Mouse (Mus musculus) monocyte, adult 5-6 weeks (primary cell): ENCODE measurements around the gene Lrrc4c. TPM values are rescaled to one million over a fixed set of nuclear protein-coding genes. Genes with fewer than 3 reads are reported as not detected.

ENCODE experiments used
- ATAC-seq: fragments of 153-309, 156-312 bp; replicated peaks from 2 replicates; pipeline ENCODE4 v1.8.0; 2017; ENCODE audit warnings: mild to moderate bottlenecking; ENCODE audit not compliant: low TSS enrichment, insufficient number of reproducible peaks, severe bottlenecking, poor library complexity, low FRiP score
- total RNA-seq: library from RNA; stranded (forward); fragments of 200-1000, 200-491, 200-594 nt; gene quantifications from 3 replicates; pipeline ENCODE4 v1.2.3, GENCODE M21; 2017

Gene Lrrc4c
- total RNA-seq, 1 experiment from 2014 or later, result not detected

DNA sequence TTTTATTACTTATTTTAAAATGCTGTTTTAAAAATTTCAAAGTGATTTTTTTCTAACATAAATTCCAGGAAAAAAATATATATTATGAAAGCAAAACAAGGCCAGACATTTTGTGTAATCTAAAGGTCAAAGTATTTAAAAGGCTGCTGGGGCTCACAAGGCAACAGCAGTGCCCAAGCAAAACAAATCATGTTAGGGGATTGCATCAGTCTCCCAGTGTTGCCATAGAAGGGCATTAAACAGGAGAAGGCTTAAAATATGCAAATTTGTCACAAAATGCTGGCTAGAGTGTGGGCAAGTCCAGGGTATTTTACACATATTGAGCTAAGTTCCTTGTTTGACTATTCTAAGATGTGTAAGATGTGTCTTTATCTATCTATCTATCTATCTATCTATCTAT, 437.1 kb downstream of the Lrrc4c start:
- no peak for ATAC-seq

DNA sequence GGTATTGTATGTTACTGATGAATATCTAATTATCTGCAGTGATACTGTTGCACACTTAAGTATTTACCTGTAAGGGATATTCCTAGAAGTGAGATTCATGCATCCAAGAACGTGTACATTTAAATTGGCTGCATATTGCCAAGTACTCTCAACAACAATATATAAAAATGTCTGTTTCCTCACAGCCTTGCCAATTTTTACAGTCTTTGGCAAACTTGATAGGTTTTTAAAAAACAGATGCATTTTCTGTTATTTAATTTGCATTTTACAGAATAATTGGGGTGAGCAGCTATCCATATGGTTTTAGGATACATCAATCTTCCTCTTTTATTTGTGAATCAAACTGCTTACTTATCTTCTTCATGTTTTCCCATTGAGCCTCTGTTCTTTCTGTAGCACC, 439.7 kb downstream of the Lrrc4c start:
- no peak for ATAC-seq

GRCm38 (mm10) chr2:96763538-96763937, 445.6 kb downstream of the Lrrc4c start:
- no peak for ATAC-seq

DNA sequence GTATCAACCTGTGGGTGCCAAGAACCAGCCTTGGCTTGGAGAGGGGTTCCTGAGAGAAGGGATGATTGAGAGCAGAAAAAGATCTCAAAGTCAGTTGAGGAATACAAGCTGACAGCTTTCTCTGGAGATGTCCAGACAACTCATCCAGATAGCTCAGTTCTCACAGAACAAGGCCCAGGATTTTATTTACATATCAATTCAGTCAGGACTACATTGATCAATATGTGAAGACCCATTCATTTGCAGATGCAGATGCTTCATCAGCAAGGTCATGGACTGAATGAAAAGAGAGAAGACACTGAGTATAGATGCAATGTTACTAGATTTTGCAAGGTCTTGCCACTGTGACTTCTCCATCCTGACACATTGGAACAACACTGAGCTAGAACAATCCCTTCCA, 457.4 kb downstream of the Lrrc4c start:
- ATAC-seq, result no peak

- no peak for ATAC-seq
Observed at GRCm38 (mm10) chr2:96796681-96797385, 478.9 kb downstream of the Lrrc4c start.

GRCm38 (mm10) chr2:96850839-96851396, 532.9 kb downstream of the Lrrc4c start:
- no peak for ATAC-seq

DNA sequence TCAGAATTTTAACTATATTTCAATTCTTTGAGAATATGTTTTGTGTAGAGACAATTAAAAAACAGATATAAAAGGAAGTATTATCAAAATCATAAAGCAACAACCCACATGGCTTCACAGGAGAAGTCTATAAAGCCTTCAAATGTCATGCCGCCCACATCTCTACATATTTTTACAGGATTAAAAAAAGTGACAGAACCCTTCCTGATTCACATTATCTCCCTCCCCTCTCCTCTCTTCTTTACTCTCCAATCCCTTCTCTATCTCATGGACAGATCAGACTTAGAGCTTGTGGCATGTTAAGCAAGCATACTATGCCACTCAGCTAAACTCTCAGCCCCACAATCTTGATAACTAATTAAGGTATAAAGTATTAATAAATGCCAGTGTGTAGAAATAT, 535.8 kb downstream of the Lrrc4c start:
- no peak for ATAC-seq

GRCm38 (mm10) chr2:96876062-96876461, 558.1 kb downstream of the Lrrc4c start:
- ATAC-seq, result no peak

DNA sequence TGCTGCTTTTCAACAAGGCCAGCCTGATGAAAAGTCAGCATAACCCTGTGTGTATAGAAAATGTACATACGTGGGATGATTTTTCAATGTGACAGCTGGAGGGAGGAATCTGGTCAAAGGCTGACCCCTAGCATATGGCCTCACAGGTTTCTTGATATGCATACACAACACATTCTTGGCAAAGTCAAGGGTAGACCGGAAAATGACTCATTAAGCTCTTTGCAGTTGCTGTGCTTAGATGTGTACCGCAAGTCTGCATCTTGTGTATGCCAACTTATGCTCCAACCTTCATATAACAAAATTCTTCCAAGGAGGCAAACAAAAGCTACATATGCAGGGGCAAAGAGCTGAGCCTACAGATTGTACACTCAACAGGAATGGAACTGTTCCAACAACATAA, 631.6 kb downstream of the Lrrc4c start:
- no peak for ATAC-seq

DNA sequence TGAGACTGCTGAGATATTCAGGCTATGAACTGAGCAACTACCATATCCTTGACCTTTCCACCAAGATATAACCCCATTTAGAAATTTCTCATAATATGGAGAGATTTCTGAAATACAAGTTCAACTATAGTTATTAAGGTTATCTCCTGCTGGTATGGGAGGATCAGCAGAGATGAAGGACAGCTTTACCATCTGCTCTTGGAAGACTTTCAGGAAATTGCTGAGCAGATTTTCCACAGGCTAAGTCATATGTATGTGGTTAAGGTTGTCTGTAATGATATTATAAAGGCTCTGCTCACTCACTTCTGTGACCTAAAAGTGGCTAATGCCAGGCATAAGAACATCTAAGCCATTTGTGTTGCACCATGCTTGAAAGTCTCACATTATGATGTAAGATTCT, 681.6 kb downstream of the Lrrc4c start:
- ATAC-seq, result no peak

DNA sequence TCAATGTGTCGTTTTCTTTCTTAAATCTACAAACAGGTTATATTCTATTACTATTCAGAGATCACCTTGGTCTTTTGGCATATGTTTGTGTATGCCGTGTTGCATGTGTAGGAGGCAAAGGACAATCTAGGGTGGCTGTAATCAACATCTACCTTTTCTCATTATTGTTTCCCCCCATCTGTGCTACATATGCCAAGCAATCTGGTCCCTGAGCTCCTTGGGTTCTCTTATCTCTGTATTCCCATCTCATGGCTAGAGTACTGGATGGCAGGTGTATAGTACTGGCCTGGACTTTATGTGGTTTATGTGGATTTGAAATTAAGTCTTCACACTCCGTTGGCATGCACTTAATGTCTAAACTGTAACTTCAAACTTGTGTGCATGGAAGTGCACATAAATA, 700.4 kb downstream of the Lrrc4c start:
- no peak for ATAC-seq

DNA sequence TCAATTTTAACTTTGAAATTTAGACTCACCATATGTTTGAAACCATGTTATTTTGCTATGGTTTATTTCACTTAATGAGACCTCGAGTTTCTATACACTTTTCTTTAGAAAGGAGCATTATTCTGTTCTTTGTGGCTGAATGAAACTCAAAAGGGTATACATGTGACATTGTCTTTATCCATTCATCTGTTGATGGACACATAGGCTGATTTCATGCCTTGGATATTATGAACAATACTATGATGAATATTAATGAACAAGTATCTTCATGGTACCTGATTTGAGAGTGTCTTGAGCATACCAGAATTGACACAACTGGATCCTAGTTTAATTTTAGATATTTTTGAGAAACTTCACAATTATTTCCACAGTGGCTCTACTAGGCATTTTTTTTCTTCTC, 709.0 kb downstream of the Lrrc4c start:
- no peak for ATAC-seq

DNA sequence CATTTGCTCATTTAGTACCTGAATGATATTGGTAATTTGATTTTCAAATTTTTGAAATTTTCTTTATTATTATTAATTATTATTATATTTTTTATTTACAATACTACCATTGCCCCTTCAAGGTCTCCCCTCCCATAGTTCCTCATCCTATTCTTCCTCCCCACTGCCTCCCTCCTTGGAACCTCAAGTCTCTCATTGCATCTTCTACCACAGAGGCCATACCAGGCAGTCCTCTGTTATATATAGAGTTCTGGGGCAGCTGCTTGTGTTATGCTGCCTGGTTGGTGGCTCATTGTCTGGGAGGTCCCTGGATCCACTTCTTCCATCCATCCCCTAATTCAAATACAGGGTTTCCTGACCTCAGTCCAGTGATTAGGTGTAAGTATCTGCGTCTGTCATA, 709.6 kb downstream of the Lrrc4c start:
- ATAC-seq, result no peak

DNA sequence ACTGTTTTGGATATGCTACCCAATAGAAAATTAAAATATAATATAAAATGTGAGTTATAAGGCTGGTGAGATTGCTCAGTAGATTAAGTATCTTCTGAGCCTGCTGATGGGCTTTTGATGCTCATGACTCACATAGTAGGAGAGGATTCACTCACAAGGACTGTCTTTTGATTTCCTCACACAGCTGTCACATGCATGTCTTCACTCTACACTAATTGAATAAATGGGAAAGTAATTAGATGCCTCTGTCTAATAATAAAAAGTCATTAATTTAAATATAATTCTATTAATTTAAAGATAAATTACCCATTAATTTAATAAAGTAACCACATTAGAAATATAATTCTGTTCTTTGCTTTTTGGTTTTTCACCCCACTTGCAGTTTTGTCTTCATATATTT, 718.4 kb downstream of the Lrrc4c start:
- no peak for ATAC-seq

DNA sequence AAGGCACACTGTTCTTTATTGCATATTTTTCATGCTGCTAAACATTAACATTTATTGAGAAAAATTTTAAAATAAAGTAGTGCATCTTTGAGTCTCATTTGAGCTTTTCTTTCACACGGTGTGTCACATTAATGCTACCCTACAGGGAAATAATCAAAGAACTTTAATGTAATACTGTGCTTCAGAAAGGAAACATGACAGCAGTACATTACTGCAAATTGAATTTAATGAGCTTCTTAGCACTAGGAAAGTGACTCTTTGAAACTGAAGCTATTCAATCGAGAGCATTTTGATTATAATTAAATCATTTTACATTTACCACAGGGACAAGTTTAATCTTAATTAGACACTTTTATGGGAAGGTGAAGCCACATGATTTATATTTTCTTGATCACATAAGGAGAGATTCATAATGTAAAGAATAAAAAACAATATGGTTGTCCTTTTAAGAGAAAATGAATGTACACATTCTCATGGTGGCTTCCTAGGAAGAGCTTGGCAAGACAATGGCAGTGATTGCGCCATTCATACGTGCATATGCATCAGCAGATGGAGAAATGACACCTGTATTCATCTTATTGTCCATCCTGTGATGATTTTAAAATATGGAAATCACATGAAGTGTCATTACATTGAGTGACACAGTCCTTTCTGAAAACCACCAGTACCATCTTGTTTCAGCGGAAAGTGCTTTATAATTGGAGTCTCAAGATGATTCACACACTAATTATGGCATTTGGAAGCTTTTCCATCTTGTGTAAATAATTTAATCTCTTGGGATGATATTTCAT, 719.2 kb downstream of the Lrrc4c start:
- ATAC-seq, result no peak

DNA sequence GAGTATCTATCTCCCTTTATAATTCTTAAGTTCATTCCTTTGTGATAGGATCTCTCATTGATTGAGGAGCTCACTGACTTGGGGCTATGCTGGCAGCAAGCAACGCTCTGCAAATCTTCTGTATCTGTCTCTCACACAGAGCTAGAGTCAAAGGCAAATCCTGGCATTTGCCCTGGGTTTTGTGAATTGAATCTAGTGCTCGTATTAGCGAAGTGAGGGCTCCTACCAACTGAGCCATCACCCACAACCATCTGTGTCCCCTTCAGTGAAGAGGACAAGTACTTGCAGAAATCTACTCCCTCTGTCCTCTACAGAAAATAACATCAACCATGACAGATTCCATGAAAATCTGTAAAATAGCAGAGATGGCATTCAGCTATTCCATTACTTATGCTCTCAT, 726.0 kb downstream of the Lrrc4c start:
- no peak for ATAC-seq

GRCm38 (mm10) chr2:97045628-97046027, 727.7 kb downstream of the Lrrc4c start:
- no peak for ATAC-seq

GRCm38 (mm10) chr2:97080156-97080555, 762.2 kb downstream of the Lrrc4c start:
- no peak for ATAC-seq

- ATAC-seq, result no peak
Observed at GRCm38 (mm10) chr2:97097965-97098364, 780.0 kb downstream of the Lrrc4c start.
